Mouse (Mus musculus) liver, adult 2 months (tissue): Measurements from ENCODE around the gene Trim66.

ENCODE experiments used
- CTCF ChIP-seq: fragments of 200-500 bp; IDR thresholded peaks from 2 replicates; pipeline ENCODE4 v1.5.1; 2011; ENCODE audit warnings: low read depth, low read length, control low read depth
- POLR2A ChIP-seq: fragments of 200-500 bp; IDR thresholded peaks from 2 replicates; pipeline ENCODE4 v1.6.1; 2011; ENCODE audit warnings: low read length, control low read depth; ENCODE audit not compliant: insufficient read depth; ENCODE audit errors: extremely low read depth

DNA sequence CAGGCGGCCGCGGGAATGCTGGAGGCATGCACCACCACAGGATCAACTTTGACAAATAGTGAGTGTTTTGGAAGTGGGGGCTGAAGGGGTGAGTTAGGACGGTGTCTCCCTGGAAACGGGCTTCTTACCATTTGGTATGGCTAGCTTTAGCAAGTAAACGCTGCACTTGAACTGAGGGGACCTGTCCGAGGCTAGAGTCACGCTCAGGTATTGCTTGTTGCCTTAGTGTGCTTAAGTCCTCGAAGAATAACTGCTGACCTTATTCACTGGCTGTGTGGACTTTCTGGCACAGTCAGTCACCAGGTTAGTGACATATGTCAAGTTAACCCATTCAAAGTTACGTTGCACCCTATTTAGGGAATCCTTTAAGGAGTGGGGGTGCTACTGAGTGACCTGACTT lies 12.0 kb upstream of the Trim66 start:
- no peak for TF ChIP-seq CTCF
- no peak for TF ChIP-seq POLR2A
